Mouse (Mus musculus) liver, embryonic 14.5 days (tissue): ENCODE data around the gene Evx2.

Experiments
- CTCF ChIP-seq: IDR thresholded peaks from 2 replicates; pipeline ENCODE4 v1.5.1; 2016; ENCODE audit warnings: antibody characterized with exemption, low read depth, control low read depth
- EP300 ChIP-seq: IDR thresholded peaks from 2 replicates; pipeline ENCODE4 v1.6.1; 2016; ENCODE audit warnings: antibody characterized with exemption, low read depth

DNA sequence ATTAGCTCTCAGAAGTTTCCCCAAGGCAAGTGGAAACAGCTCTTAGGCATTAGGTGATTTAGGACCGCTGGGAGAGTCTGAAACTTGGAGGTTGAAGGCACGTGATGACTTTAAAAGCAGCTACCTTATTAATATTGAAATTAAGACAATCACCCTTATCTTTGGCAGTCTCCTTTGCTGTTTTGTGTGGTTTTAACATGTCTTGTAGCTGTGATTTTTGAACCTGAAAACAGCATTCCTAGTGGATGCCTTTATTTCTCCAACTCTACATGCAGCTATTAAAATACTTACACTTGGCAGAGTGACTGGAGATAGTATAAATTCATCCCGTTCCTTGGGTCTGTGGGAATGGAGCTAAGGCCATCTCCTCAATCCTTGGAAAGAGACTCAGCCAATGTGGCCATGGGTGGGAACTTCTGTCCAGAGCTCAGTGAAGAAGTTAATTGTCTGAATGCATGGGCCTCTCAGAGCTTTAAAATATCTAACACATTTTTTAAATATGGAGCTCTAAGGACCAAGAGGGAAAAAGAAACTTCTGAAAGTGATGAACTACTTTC lies 11.4 kb upstream of the Evx2 start:
- TF ChIP-seq CTCF (no peak), EP300 (no peak)
